Mouse (Mus musculus) embryonic facial prominence, embryonic 14.5 days (tissue): ENCODE measurements around the gene Fgfr1op. TPM values are rescaled to one million over a fixed set of nuclear protein-coding genes. Genes with fewer than 3 reads are reported as not detected.
"Not testable (repeated sequence)": the region's sequence is repeated elsewhere in the genome, so short reads cannot be mapped to it uniquely, and the experiment has no call there.

ENCODE experiments used
- ATAC-seq: fragments of 200-750 bp; cut with Nextera tagmentation; 2 replicates; pipeline ENCODE4 v1.8.0; 2017; ENCODE audit warnings: low read depth, moderate number of reproducible peaks, moderate TSS enrichment
- DNase-seq: peaks from one replicate; pipeline ENCODE4 v3.0.0-alpha.2; 2015; ENCODE audit warnings: low spot score
- H3K27ac ChIP-seq: fragments of 300-500 bp; sonication (generic); replicated peaks from 2 replicates; pipeline ENCODE4 v1.5.1; 2014; ENCODE audit warnings: low read depth, mild to moderate bottlenecking, low read length, moderate library complexity
- H3K27me3 ChIP-seq: fragments of 300-500 bp; sonication (generic); replicated peaks from 2 replicates; pipeline ENCODE4 v1.6.1; 2014; ENCODE audit warnings: low read length; ENCODE audit not compliant: control insufficient read depth, insufficient read depth
- H3K36me3 ChIP-seq: fragments of 300-500 bp; sonication (generic); 2 replicates; pipeline ENCODE4 v1.6.1; 2014; ENCODE audit warnings: low read length, mixed read lengths; ENCODE audit not compliant: control insufficient read depth, insufficient read depth
- H3K4me1 ChIP-seq: fragments of 300-500 bp; sonication (generic); 2 replicates; pipeline ENCODE4 v1.6.1; 2014; ENCODE audit warnings: antibody characterized with exemption, low read length; ENCODE audit not compliant: control insufficient read depth, insufficient read depth
- H3K4me2 ChIP-seq: fragments of 300-500 bp; sonication (generic); 2 replicates; pipeline ENCODE4 v1.6.1; 2014; ENCODE audit warnings: low read depth, mild to moderate bottlenecking, low read length, moderate library complexity, mixed read lengths
- H3K4me3 ChIP-seq: fragments of 300-500 bp; sonication (generic); 2 replicates; pipeline ENCODE4 v1.5.1; 2014; ENCODE audit warnings: low read depth, mild to moderate bottlenecking, low read length
- H3K9ac ChIP-seq: fragments of 300-500 bp; sonication (generic); 2 replicates; pipeline ENCODE4 v1.6.1; 2014; ENCODE audit warnings: low read depth, mild to moderate bottlenecking, low read length, moderate library complexity, mixed read lengths
- H3K9me3 ChIP-seq: fragments of 300-500 bp; sonication (generic); 2 replicates; pipeline ENCODE4 v1.6.1; 2016; ENCODE audit warnings: low read length; ENCODE audit not compliant: control insufficient read depth
- WGBS: fragments of 180-500 bp; shearing (Covaris S2); extraction: QIAGEN DNeasy Blood & Tissue Kit; methylation state at CpG from one replicate; pipeline ENCODE4 v1.1.7; 2014; 5-methylcytosine and 5-hydroxymethylcytosine counted together
- polyA plus RNA-seq: library from polyadenylated mRNA; unstranded; fragments of >200 nt; fragmentation: Nextera tagmentation; extraction: Ambion mirVana; gene quantifications from 2 replicates; pipeline ENCODE4 v1.2.1, GENCODE M21; 2014

Fgfr1op gene
- polyA plus RNA-seq, 1 experiment from 2014 or later: 32.3 TPM

GRCm38 (mm10) chr17:8160969-8161368, 4.3 kb upstream of the Fgfr1op start:
- not testable (repeated sequence) for H3K9me3 ChIP-seq, H3K4me3 ChIP-seq, H3K4me1 ChIP-seq, ATAC-seq, H3K9ac ChIP-seq, H3K4me2 ChIP-seq, H3K36me3 ChIP-seq, H3K27ac ChIP-seq, H3K27me3 ChIP-seq, DNase-seq
- 53% methylated on average over 2 of the region's 3 CpGs for WGBS

- H3K27me3 ChIP-seq, ATAC-seq, H3K27ac ChIP-seq, DNase-seq, H3K9me3 ChIP-seq, H3K4me1 ChIP-seq: not testable (repeated sequence)
- H3K4me3 ChIP-seq: peak overlapping the region; percentile 48
- H3K4me2 ChIP-seq: peak overlapping the region; percentile 45; the same call in 1 of the 2 replicates
- under 1% methylated on average over 34 of the region's 42 CpGs for WGBS
- peaks cover 16% of the 10 kb centered on the region for H3K36me3 ChIP-seq
- peak overlapping the region; percentile 61 for H3K9ac ChIP-seq
Measured at GRCm38 (mm10) chr17:8165608-8165945, 276 bp downstream of the Fgfr1op start.

GRCm38 (mm10) chr17:8165977-8166376, 676 bp downstream of the Fgfr1op start:
- not testable (repeated sequence) for H3K27me3 ChIP-seq, H3K4me1 ChIP-seq, ATAC-seq, H3K27ac ChIP-seq, H3K9me3 ChIP-seq, DNase-seq
- whole genome bisulfite sequencing: under 1% methylated on average over 11 of the region's 11 CpGs
- Histone ChIP-seq H3K4me3 (peak overlapping the region; percentile 48), H3K4me2 (peak overlapping the region; percentile 45), H3K9ac (peak overlapping the region; percentile 61; the same call in 1 of the 2 replicates), H3K36me3 (peaks cover 20% of the 10 kb centered on the region)

- H3K27ac ChIP-seq, ATAC-seq, H3K9ac ChIP-seq, DNase-seq, H3K27me3 ChIP-seq, H3K4me1 ChIP-seq, H3K9me3 ChIP-seq: not testable (repeated sequence)
- Histone ChIP-seq H3K4me2 (peak overlapping the region; percentile 45), H3K36me3 (peaks cover 25% of the 10 kb centered on the region), H3K4me3 (peak overlapping the region; percentile 48)
- WGBS: 86% methylated on average over 1 of the region's 3 CpGs
Measured at GRCm38 (mm10) chr17:8166454-8166853, 1.2 kb downstream of the Fgfr1op start.

GRCm38 (mm10) chr17:8167436-8167835, 2.1 kb downstream of the Fgfr1op start:
- H3K27ac ChIP-seq, H3K9ac ChIP-seq, H3K27me3 ChIP-seq, H3K9me3 ChIP-seq, ATAC-seq, H3K4me1 ChIP-seq, DNase-seq, H3K4me2 ChIP-seq, H3K4me3 ChIP-seq: not testable (repeated sequence)
- WGBS: 91% methylated on average over 6 of the region's 8 CpGs
- peaks cover 34% of the 10 kb centered on the region for H3K36me3 ChIP-seq

- H3K9me3 ChIP-seq: no peaks in the 10 kb centered on the region
- 94% methylated on average over 7 of the region's 7 CpGs for WGBS
- H3K9ac ChIP-seq: no peak overlapping the region
- ATAC-seq (no peak), DNase-seq (no peak)
- no peak overlapping the region for H3K4me3 ChIP-seq
- no peak overlapping the region for H3K4me2 ChIP-seq
- no peaks in the 10 kb centered on the region for H3K27me3 ChIP-seq
- no peak overlapping the region for H3K27ac ChIP-seq
- H3K4me1 ChIP-seq: no peaks in the 10 kb centered on the region
- peaks cover 61% of the 10 kb centered on the region for H3K36me3 ChIP-seq
Measured at GRCm38 (mm10) chr17:8170331-8170730, 5.0 kb downstream of the Fgfr1op start.

GRCm38 (mm10) chr17:8171081-8171480, 5.8 kb downstream of the Fgfr1op start:
- Histone ChIP-seq H3K27me3 (no peaks in the 10 kb centered on the region), H3K9me3 (no peaks in the 10 kb centered on the region), H3K4me2 (no peak overlapping the region), H3K4me3 (no peak overlapping the region), H3K9ac (no peak overlapping the region), H3K4me1 (no peaks in the 10 kb centered on the region), H3K36me3 (peaks cover 69% of the 10 kb centered on the region), H3K27ac (no peak overlapping the region)
- ATAC-seq (no peak), DNase-seq (no peak)
- 76% methylated on average over 4 of the region's 4 CpGs for WGBS

- WGBS: 91% methylated on average over 5 of the region's 5 CpGs
- peaks cover 84% of the 10 kb centered on the region for H3K36me3 ChIP-seq
- H3K27ac ChIP-seq: no peak overlapping the region
- no peaks in the 10 kb centered on the region for H3K4me1 ChIP-seq
- no peak overlapping the region for H3K9ac ChIP-seq
- DNase-seq: no peak
- no peak for ATAC-seq
- no peaks in the 10 kb centered on the region for H3K9me3 ChIP-seq
- no peak overlapping the region for H3K4me2 ChIP-seq
- H3K4me3 ChIP-seq: no peak overlapping the region
- H3K27me3 ChIP-seq: no peaks in the 10 kb centered on the region
Measured at GRCm38 (mm10) chr17:8177090-8177489, 11.8 kb downstream of the Fgfr1op start.

- DNase-seq (no peak), ATAC-seq (no peak)
- Histone ChIP-seq H3K4me3 (no peak overlapping the region), H3K9ac (no peak overlapping the region), H3K9me3 (no peaks in the 10 kb centered on the region), H3K36me3 (peaks cover 83% of the 10 kb centered on the region), H3K4me2 (no peak overlapping the region), H3K27me3 (no peaks in the 10 kb centered on the region), H3K4me1 (no peaks in the 10 kb centered on the region), H3K27ac (no peak overlapping the region)
- 86% methylated on average over 5 of the region's 5 CpGs for WGBS
Measured at GRCm38 (mm10) chr17:8183815-8184214, 18.5 kb downstream of the Fgfr1op start.
